Mouse (Mus musculus): Measurements from ENCODE around the gene Emc3.

- no peak for TF ChIP-seq CTCF (conservative IDR thresholded peaks at IDR 0.05; ENCODE audit: low read length)
- no peak for TF ChIP-seq NANOG (IDR thresholded peaks at IDR 0.05; ENCODE audit: borderline replicate concordance, low read length)
Observed at GRCm38 (mm10) chr6:113499346-113499745, 32.1 kb downstream of the Emc3 start.

Data from E14TG2a.4 (cell line).